Mouse (Mus musculus): ENCODE measurements around the gene Prrt2.

- TF ChIP-seq CTCF (IDR thresholded peaks at IDR 0.05; ENCODE audit: insufficient read depth, low read depth, low read length) (no peak), POLR2A (IDR thresholded peaks at IDR 0.05; ENCODE audit: insufficient read depth, low read depth, low read length) (no peak)
Measured at GRCm38 (mm10) chr7:126982054-126982453, 39.0 kb downstream of the Prrt2 start.
